Mouse (Mus musculus) stomach, embryonic 14.5 days (tissue): ENCODE data around the gene Clic6. TPM values are rescaled to one million over a fixed set of nuclear protein-coding genes. Genes with fewer than 3 reads are reported as not detected.
A peak's percentile ranks its signal among the peaks of the same experiment; 100 is the strongest.
"Not testable (repeated sequence)": the region's sequence is repeated elsewhere in the genome, so short reads cannot be mapped to it uniquely, and the experiment has no call there.

Experiments used
- ATAC-seq: fragments of 200-750 bp; cut with Nextera tagmentation; 2 replicates; pipeline ENCODE4 v1.8.0; 2017; ENCODE audit warnings: low read depth, moderate TSS enrichment; ENCODE audit not compliant: insufficient number of reproducible peaks, insufficient read depth, low FRiP score
- H3K27ac ChIP-seq: fragments of 300-500 bp; sonication (generic); 2 replicates; pipeline ENCODE4 v1.5.1; 2014; ENCODE audit warnings: mild to moderate bottlenecking, low read length, moderate library complexity, mixed read lengths
- H3K27me3 ChIP-seq: fragments of 300-500 bp; sonication (generic); 2 replicates; pipeline ENCODE4 v1.6.1; 2014; ENCODE audit warnings: low read length, control low read depth, mixed read lengths; ENCODE audit not compliant: control insufficient read depth, insufficient read depth
- H3K36me3 ChIP-seq: fragments of 300-500 bp; sonication (generic); 2 replicates; pipeline ENCODE4 v1.6.1; 2014; ENCODE audit warnings: mild to moderate bottlenecking, control low read depth, low read length, moderate library complexity, mixed read lengths; ENCODE audit not compliant: control insufficient read depth, insufficient read depth
- H3K4me1 ChIP-seq: fragments of 300-500 bp; sonication (generic); 2 replicates; pipeline ENCODE4 v1.6.1; 2014; ENCODE audit warnings: low read length, control low read depth, mixed read lengths; ENCODE audit not compliant: control insufficient read depth, insufficient read depth
- H3K4me2 ChIP-seq: fragments of 300-500 bp; sonication (generic); replicated peaks from 2 replicates; pipeline ENCODE4 v1.6.1; 2014; ENCODE audit warnings: low read depth, low read length, control low read depth
- H3K4me3 ChIP-seq: fragments of 300-500 bp; sonication (generic); 2 replicates; pipeline ENCODE4 v1.5.1; 2014; ENCODE audit warnings: low read depth, low read length, control low read depth
- H3K9ac ChIP-seq: fragments of 300-500 bp; sonication (generic); replicated peaks from 2 replicates; pipeline ENCODE4 v1.6.1; 2014; ENCODE audit warnings: low read depth, mild to moderate bottlenecking, control low read depth, low read length, moderate library complexity, mixed read lengths
- H3K9me3 ChIP-seq: fragments of 300-500 bp; sonication (generic); 2 replicates; pipeline ENCODE4 v1.6.1; 2016; ENCODE audit warnings: low read depth, low read length, control low read depth; ENCODE audit not compliant: control insufficient read depth
- WGBS: fragments of 180-500 bp; shearing (Covaris S2); extraction: QIAGEN DNeasy Blood & Tissue Kit; methylation state at CpG from one replicate; pipeline ENCODE4 v1.1.7; 2014; 5-methylcytosine and 5-hydroxymethylcytosine counted together
- polyA plus RNA-seq: library from polyadenylated mRNA; unstranded; fragments of >200 nt; fragmentation: Nextera tagmentation; extraction: Ambion mirVana; gene quantifications from 2 replicates; pipeline ENCODE4 v1.2.1, GENCODE M21; 2014

Gene Clic6
- polyA plus RNA-seq, 1 experiment from 2014 or later: 9.2 TPM

DNA sequence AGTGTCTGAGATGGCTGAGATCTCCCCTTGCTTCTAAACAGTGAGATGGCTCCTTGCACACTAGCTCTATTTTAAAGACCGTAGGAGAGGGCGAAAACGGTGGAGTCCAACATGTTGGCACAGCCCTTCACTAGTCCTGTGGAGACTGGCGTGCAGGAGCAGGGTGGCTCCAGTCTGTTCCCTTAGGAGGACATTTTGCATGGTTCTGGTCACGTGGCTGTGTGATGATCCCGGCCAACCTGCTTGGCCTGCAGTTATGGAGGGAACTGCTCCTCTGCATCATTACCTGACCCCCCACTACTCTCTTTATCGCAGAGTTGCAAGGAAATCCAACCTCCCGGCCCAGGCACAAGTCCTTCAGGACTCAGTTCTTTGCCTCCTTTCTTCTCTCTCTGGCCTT lies 15.0 kb downstream of the Clic6 start:
- 63% methylated on average over 8 of the region's 8 CpGs for WGBS
- no peak for ATAC-seq
- H3K4me2 ChIP-seq: peak overlapping the region; percentile 28
- no peaks in the 10 kb centered on the region for H3K36me3 ChIP-seq
- no peaks in the 10 kb centered on the region for H3K9me3 ChIP-seq
- H3K9ac ChIP-seq: no peak overlapping the region
- H3K27ac ChIP-seq: no peak overlapping the region
- H3K27me3 ChIP-seq: peaks cover 15% of the 10 kb centered on the region
- H3K4me3 ChIP-seq: 0 out of 2 replicates have a peak overlapping the region, but pooled peaks have one; percentile 3
- H3K4me1 ChIP-seq: 0 out of 2 replicates have a peak, but pooled peaks cover 7% of the 10 kb centered on the region

DNA sequence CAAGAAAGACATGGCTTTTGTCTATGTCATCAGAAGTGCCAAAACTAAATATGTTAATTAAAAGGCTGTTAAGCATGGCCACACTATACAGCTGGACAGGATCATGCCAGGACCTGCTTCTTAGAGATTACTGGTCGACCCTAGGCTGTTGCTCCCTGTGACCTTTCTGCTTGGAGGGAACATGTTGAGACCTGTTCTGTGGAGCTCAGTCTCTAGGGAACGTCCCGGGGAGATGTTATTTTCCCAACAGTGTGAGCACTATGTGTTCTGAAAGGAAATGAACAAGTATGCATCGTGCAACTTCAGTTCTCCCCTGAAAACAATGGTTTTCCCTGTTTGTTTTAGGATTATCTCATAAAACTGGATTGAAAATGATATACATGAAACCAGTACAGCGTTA lies 17.6 kb downstream of the Clic6 start:
- WGBS: 62% methylated on average over 5 of the region's 5 CpGs
- Histone ChIP-seq H3K4me2 (no peak overlapping the region), H3K9me3 (no peaks in the 10 kb centered on the region), H3K36me3 (no peaks in the 10 kb centered on the region), H3K4me3 (no peak overlapping the region), H3K9ac (no peak overlapping the region), H3K27ac (no peak overlapping the region), H3K4me1 (0 out of 2 replicates have a peak, but pooled peaks cover 7% of the 10 kb centered on the region), H3K27me3 (peaks cover 5% of the 10 kb centered on the region)
- no peak for ATAC-seq

DNA sequence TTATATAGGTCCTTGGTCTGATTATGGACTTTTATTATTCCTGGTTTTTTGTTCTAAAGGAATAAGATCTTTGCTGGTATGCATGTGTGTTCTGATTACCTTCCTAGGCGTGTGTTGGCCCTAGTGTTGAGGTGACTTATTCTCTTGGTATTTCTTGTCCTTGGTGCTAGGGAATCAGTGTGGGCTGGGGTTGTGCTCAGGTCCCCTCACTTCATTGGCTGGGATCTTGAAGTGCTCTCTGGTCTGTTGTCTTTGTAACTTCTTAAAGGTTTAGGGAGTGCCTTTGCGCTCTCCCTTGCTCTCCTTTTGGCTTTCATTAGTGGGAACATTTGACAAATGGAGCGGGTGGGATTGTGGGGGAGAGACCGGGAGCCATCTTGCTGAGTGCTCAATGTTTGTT lies 22.0 kb downstream of the Clic6 start:
- Histone ChIP-seq H3K27me3 (no peaks in the 10 kb centered on the region), H3K4me1 (no peaks in the 10 kb centered on the region), H3K27ac (no peak overlapping the region), H3K4me2 (no peak overlapping the region), H3K4me3 (no peak overlapping the region), H3K36me3 (no peaks in the 10 kb centered on the region), H3K9ac (no peak overlapping the region), H3K9me3 (no peaks in the 10 kb centered on the region)
- ATAC-seq: no peak
- 67% methylated on average over 4 of the region's 4 CpGs for WGBS

DNA sequence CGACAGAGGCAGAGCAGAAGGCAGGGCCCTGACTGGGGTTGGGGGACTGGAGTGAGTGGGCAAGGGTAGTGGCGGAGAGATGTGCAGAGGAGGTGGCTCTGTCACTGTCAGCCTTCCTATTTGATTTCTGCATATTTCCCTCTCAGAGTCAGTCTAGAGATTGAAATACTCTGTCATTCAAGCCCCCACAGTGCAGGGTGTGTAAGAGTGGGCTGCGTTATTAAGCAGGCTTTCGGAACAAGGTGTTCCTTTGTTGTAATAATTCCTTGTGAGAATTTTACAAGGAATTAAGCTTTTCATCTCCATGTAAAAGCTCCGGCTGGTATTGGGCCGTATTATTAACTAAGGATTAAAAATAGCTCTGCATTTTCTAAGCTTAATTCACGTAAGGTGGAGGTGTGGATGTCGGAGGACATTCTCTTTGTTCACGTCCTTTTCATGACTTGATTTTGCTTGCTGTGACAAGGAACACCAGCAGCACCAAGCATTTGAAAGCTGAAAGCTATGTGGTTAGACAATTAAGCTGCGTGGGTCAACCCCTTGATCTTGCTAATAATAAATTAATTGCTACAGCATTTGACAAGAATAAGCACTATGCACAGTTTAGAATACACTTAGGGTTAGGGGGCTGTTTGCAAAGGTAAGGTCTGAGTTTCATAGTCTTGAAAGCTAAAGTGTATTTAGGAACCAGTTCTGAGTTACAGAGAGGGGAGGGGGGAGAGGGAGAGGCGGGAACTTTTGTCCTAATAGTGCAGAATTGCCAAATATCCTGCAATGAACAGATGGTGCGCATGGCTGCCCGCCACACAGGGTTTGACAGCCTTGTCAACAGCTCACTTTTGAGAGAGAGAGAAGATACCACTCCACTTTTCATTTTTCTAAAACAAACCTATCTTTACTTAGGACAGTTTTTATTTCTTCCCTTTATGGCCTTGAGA lies 25.6 kb downstream of the Clic6 start:
- Histone ChIP-seq H3K4me2 (no peak overlapping the region), H3K27me3 (no peaks in the 10 kb centered on the region), H3K4me1 (0 out of 2 replicates have a peak, but pooled peaks cover 3% of the 10 kb centered on the region), H3K27ac (no peak overlapping the region), H3K9ac (no peak overlapping the region), H3K9me3 (no peaks in the 10 kb centered on the region), H3K4me3 (no peak overlapping the region), H3K36me3 (no peaks in the 10 kb centered on the region)
- no peak for ATAC-seq
- 62% methylated on average over 13 of the region's 13 CpGs for WGBS

DNA sequence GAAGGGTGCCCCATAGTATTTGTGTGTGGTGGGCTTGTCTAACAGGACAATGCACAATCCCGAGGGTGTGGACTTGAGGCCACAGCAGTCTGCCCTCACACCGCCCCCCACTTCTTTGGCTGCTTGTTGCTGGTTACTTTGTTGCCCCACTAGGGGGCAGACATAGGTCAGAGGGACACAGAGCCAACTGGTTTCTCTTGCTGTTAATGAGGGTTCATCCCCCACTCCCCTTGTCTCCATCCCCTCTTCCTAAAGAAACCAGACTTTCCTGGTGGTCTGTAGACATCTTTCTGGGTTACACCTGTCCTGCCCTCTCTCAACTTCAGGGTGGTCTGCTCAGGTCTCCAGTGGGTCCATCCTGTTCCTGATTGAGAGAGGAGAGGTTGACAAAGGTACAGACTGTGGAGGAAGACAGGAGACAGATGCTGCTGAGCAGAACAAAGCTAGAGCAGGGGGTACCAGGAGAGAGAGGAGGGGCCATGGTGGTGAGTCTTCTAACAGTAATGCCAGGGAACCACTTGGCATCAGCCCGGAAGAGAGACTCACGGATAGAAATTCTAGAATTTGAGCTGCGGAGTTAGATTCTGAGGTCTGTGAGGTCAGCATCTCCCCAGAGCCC lies 26.3 kb downstream of the Clic6 start:
- Histone ChIP-seq H3K4me3 (no peak overlapping the region), H3K4me2 (no peak overlapping the region), H3K36me3 (no peaks in the 10 kb centered on the region), H3K9ac (no peak overlapping the region), H3K27ac (no peak overlapping the region), H3K4me1 (0 out of 2 replicates have a peak, but pooled peaks cover 3% of the 10 kb centered on the region), H3K27me3 (no peaks in the 10 kb centered on the region), H3K9me3 (no peaks in the 10 kb centered on the region)
- no peak for ATAC-seq
- WGBS: 62% methylated on average over 5 of the region's 5 CpGs

DNA sequence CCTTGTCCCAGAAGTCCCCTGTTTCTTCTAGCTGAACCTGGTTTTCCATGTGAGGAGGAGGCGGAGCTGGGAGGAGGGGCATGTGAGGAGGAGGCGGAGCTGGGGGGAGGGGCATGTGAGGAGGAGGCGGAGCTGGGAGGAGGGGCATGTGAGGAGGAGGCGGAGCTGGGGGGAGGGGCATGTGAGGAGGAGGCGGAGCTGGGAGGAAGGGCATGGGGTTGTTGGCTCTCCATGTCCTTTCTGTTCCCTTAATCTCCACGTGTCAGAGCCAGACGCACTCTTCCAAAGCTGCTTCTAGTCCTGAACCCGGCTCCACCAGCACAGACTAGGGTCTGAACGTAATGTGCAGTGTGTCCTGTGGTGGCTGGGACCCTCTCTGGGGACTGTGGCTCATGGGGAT lies 29.4 kb downstream of the Clic6 start:
- not testable (repeated sequence) for H3K9ac ChIP-seq, ATAC-seq, H3K9me3 ChIP-seq, H3K27ac ChIP-seq, H3K4me1 ChIP-seq, H3K4me2 ChIP-seq, H3K4me3 ChIP-seq, H3K27me3 ChIP-seq, H3K36me3 ChIP-seq
- WGBS: 72% methylated on average over 9 of the region's 9 CpGs

DNA sequence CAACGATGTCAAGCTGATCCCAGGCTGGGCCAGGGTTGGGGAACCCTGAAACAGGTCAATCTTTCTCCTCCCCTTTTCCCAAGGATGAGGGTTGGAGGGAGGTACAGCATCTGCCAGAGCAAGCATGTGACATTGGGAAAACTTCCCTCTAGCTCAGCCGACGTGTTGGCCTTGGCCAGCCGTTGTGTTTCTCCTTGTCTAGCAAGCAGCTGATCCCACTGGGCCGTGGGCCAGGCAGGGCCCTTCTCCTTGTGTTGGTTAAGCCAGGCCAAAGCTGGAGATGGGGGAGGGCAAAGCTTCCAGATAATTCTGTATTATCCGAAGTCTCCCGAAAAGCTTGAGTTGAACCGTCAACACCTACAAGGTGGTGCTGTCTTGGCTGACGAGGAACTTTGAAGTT lies 30.6 kb downstream of the Clic6 start:
- no peak overlapping the region for H3K4me3 ChIP-seq
- no peak overlapping the region for H3K9ac ChIP-seq
- H3K9me3 ChIP-seq: no peaks in the 10 kb centered on the region
- H3K27ac ChIP-seq: no peak overlapping the region
- H3K4me2 ChIP-seq: no peak overlapping the region
- 0 out of 2 replicates have a peak, but pooled peaks cover 3% of the 10 kb centered on the region for H3K4me1 ChIP-seq
- no peak for ATAC-seq
- no peaks in the 10 kb centered on the region for H3K36me3 ChIP-seq
- WGBS: 72% methylated on average over 9 of the region's 9 CpGs
- H3K27me3 ChIP-seq: no peaks in the 10 kb centered on the region

DNA sequence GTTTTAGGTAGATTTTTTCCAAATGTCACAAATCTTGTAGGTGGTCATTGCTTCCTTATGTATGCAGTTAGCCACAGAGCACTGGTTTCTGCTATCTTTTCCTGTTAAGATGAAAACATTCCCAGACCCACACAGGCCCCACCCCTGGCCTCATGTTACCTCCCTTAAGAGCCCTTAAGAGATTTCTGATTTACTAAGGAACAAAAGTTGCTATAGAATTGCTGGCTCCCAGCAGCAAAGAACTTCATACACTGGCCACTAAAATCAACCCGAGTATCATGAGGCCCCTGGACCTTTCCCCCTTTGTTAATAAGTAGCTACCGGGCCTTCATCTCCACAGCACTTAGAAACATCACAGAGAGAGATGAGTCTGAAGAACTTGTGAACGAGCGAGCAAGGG lies 33.2 kb downstream of the Clic6 start:
- Histone ChIP-seq H3K36me3 (no peaks in the 10 kb centered on the region), H3K4me2 (no peak overlapping the region), H3K27me3 (no peaks in the 10 kb centered on the region), H3K9ac (no peak overlapping the region), H3K4me3 (no peak overlapping the region), H3K9me3 (no peaks in the 10 kb centered on the region), H3K27ac (no peak overlapping the region), H3K4me1 (0 out of 2 replicates have a peak, but pooled peaks cover 3% of the 10 kb centered on the region)
- 60% methylated on average over 4 of the region's 4 CpGs for WGBS
- ATAC-seq: no peak
